Comparison of ENCODE assay signal across 9 mouse cellular contexts in genomic region chr3:123371766-123372535, GRCm38 (mm10). TPM values are rescaled to one million over a fixed set of nuclear protein-coding genes. Genes with fewer than 3 reads are reported as not detected.
DNase-seq lines count a peak whose midpoint lies in the region; ATAC-seq and TF ChIP-seq lines count a peak whose summit lies in the region.
"Had no signal": no experiment of that assay in that cellular context is flagged by ENCODE, and none has a peak within 500 bp of the region (broad histone marks: within the 10 kb centered on the region; RNA-seq: fewer than 3 reads in every experiment).

No protein-coding gene starts in this region.

- no peaks in the 10 kb centered on the region for H3K9me3 ChIP-seq in intestine, postnatal 0 days (ENCODE audit: control insufficient read depth)
- no peaks in the 10 kb centered on the region for H3K9me3 ChIP-seq in midbrain, embryonic 12.5 days
- H3K9me3 ChIP-seq in stomach, embryonic 15.5 days: no peaks in the 10 kb centered on the region

- no peak overlapping the region for H3K27ac ChIP-seq in thymus, adult 2 months (ENCODE audit: control insufficient read depth, insufficient read depth, low read length)
- H3K27ac ChIP-seq in intestine, postnatal 0 days (ENCODE audit: low read depth, low read length): no peak overlapping the region
- no peak overlapping the region for H3K27ac ChIP-seq in midbrain, embryonic 12.5 days (replicated peaks)
- no peak overlapping the region for H3K27ac ChIP-seq in stomach, embryonic 15.5 days

- no peak for TF ChIP-seq POLR2A in thymus, adult 2 months (IDR thresholded peaks at IDR 0.05; ENCODE audit: control insufficient read depth, extremely low read depth, insufficient read depth, low read length, poor library complexity)

- no peak overlapping the region for H3K4me2 ChIP-seq in intestine, postnatal 0 days (replicated peaks; ENCODE audit: low read depth)
- no peak overlapping the region for H3K4me2 ChIP-seq in midbrain, embryonic 12.5 days (replicated peaks)
- H3K4me2 ChIP-seq in stomach, embryonic 15.5 days: no peak overlapping the region

- intact Hi-C loops in left cerebral cortex, postnatal 4 days (cut with DNase I): no loop called here

- peaks cover 39% of the 10 kb centered on the region for H3K36me3 ChIP-seq in thymus, adult 2 months (ENCODE audit: control insufficient read depth, insufficient read depth, low read length)
- H3K36me3 ChIP-seq in intestine, postnatal 0 days (ENCODE audit: control insufficient read depth, insufficient read depth): peaks cover 46% of the 10 kb centered on the region
- H3K36me3 ChIP-seq in midbrain, embryonic 12.5 days: peaks cover 47% of the 10 kb centered on the region
- 0 out of 2 replicates have a peak, but pooled peaks cover 11% of the 10 kb centered on the region for H3K36me3 ChIP-seq in stomach, embryonic 15.5 days

- peak; percentile 9 for DNase-seq in thymus, adult 2 months
- no peak for DNase-seq in thymus, adult 18-20 months
- peak; percentile 57 for DNase-seq in embryo, embryonic 9.5 days (ENCODE audit: extremely low spot score)
- DNase-seq in gastrocnemius, postnatal 4 days (ENCODE audit: low spot score in 2 of 2): peak; percentile 49 to 72
- peak; percentile 70 for DNase-seq in left cerebral cortex, postnatal 4 days

- H3K9ac ChIP-seq in intestine, postnatal 0 days (ENCODE audit: low read depth, low read length): no peak overlapping the region
- H3K9ac ChIP-seq in midbrain, embryonic 12.5 days (replicated peaks): no peak overlapping the region
- no peak overlapping the region for H3K9ac ChIP-seq in stomach, embryonic 15.5 days

- H3K4me3 ChIP-seq in thymus, adult 2 months (ENCODE audit: control insufficient read depth, insufficient read depth, low read length): no peak overlapping the region
- H3K4me3 ChIP-seq in intestine, postnatal 0 days (ENCODE audit: low read depth, low read length): no peak overlapping the region
- no peak overlapping the region for H3K4me3 ChIP-seq in midbrain, embryonic 12.5 days
- no peak overlapping the region for H3K4me3 ChIP-seq in stomach, embryonic 15.5 days (replicated peaks)
- H3K4me3 ChIP-seq: myocyte had no signal

- H3K4me1 ChIP-seq in thymus, adult 2 months (replicated peaks; ENCODE audit: control insufficient read depth, insufficient read depth, low read length): no peaks in the 10 kb centered on the region
- H3K4me1 ChIP-seq in intestine, postnatal 0 days (replicated peaks; ENCODE audit: control insufficient read depth, insufficient read depth, low read length): no peaks in the 10 kb centered on the region
- H3K4me1 ChIP-seq in midbrain, embryonic 12.5 days: no peaks in the 10 kb centered on the region
- H3K4me1 ChIP-seq in stomach, embryonic 15.5 days: no peaks in the 10 kb centered on the region

- peak; percentile 78 for ATAC-seq in intestine, postnatal 0 days
- peak; percentile 74 for ATAC-seq in midbrain, embryonic 12.5 days (ENCODE audit: low FRiP score, low read depth)
- peak; percentile 22; the same call in 1 of the 2 replicates for ATAC-seq in stomach, embryonic 15.5 days (ENCODE audit: insufficient read depth, low FRiP score, low read depth)

- H3K27me3 ChIP-seq in thymus, adult 2 months (ENCODE audit: control insufficient read depth, insufficient read depth, low read length): no peaks in the 10 kb centered on the region
- no peaks in the 10 kb centered on the region for H3K27me3 ChIP-seq in intestine, postnatal 0 days (replicated peaks; ENCODE audit: control insufficient read depth, insufficient read depth, low read length)
- H3K27me3 ChIP-seq in midbrain, embryonic 12.5 days: no peaks in the 10 kb centered on the region
- H3K27me3 ChIP-seq in stomach, embryonic 15.5 days (replicated peaks): no peaks in the 10 kb centered on the region

- WGBS in thymus, adult 2 months: 81% methylated on average over 11 of the region's 11 CpGs
- WGBS in intestine, postnatal 0 days: 27% methylated on average over 11 of the region's 11 CpGs
- 36% methylated on average over 11 of the region's 11 CpGs for WGBS in midbrain, embryonic 12.5 days
- 33% methylated on average over 11 of the region's 11 CpGs for WGBS in stomach, embryonic 15.5 days

- TF ChIP-seq CTCF in thymus, adult 2 months (IDR thresholded peaks at IDR 0.05; ENCODE audit: borderline replicate concordance, control insufficient read depth, extremely low read depth, insufficient read depth, low read length, poor library complexity): 0 out of 2 replicates have a peak, but pooled peaks have one; percentile 39
- TF ChIP-seq CTCF in intestine, postnatal 0 days (IDR thresholded peaks at IDR 0.05; ENCODE audit: low read depth): peak; percentile 91

RNA-seq across cellular contexts. Expression of gene Mettl14, which starts 14.0 kb away (rescaled TPM):
- polyA plus RNA-seq in thymus, adult 2 months (2012; rRNA removed): 8.5 and 8.8 TPM in 2 replicates
- total RNA-seq in gastrocnemius, postnatal 4 days (2021): 10 to 100 TPM; 12.9 to 13.3 TPM
- 11.1 and 11.7 TPM in 2 replicates for polyA plus RNA-seq in intestine, postnatal 0 days (2015; fragmentation: Nextera tagmentation; extraction: Ambion mirVana)
- total RNA-seq in left cerebral cortex, postnatal 4 days (2021): 10 to 100 TPM; 17.9 to 19.7 TPM
- 37.5 and 38.2 TPM in 2 replicates for polyA plus RNA-seq in midbrain, embryonic 12.5 days (2016; fragmentation: Nextera tagmentation; extraction: Ambion mirVana)
- 23.3 and 25.0 TPM in 2 replicates for polyA plus RNA-seq in stomach, embryonic 15.5 days (2015; fragmentation: Nextera tagmentation; extraction: Ambion mirVana)

Comparison
In these comparisons a context has a peak if more than half of its experiments do, and no peak if none do; other contexts are left out.
1. DNase-seq: peak in thymus, adult 2 months (single experiment), embryo, embryonic 9.5 days (single experiment), gastrocnemius, postnatal 4 days (2 of 2) and left cerebral cortex, postnatal 4 days (single experiment); none in thymus, adult 18-20 months (0 of 2).
2. ATAC-seq: peak in every context shown above with its lines; median percentile 78 in intestine, postnatal 0 days; 74 in midbrain, embryonic 12.5 days; 22 in stomach, embryonic 15.5 days.